Mouse (Mus musculus): ENCODE data around the gene Unc45b. TPM values are rescaled to one million over a fixed set of nuclear protein-coding genes. Genes with fewer than 3 reads are reported as not detected.
"Not testable (repeated sequence)": the region's sequence is repeated elsewhere in the genome, so short reads cannot be mapped to it uniquely, and the experiment has no call there.

The Unc45b gene
- total and polyA plus RNA-seq, 3 experiments, result 0.08 to 0.26 TPM; not detected in 1

- H3K9ac ChIP-seq (ENCODE audit: insufficient read depth, low read depth); H3K79me2 ChIP-seq (replicated peaks; ENCODE audit: control insufficient read depth, extremely low read depth, insufficient read depth, poor library complexity, severe bottlenecking); dilution Hi-C loops (cut with MboI; ENCODE audit: extremely low pct_ligation_motif_present, extremely low pct_unique_long_range_greater_than_20kb, low sequenced_read_pairs); H3K4me2 ChIP-seq (ENCODE audit: insufficient read depth, low read depth, poor library complexity, severe bottlenecking); in situ Hi-C loops (cut with MboI; ENCODE audit: low pct_ligation_motif_present, low pct_unique_long_range_greater_than_20kb, low sequenced_read_pairs); H3K4me1 ChIP-seq (ENCODE audit: control insufficient read depth in 1 of 2, insufficient read depth in 2 of 2); DNase-seq (ENCODE audit: extremely low read depth); H3K36me3 ChIP-seq (replicated peaks in 1 of 2; ENCODE audit: control insufficient read depth in 1 of 2, insufficient read depth in 1 of 2, low read length in 1 of 2); H3K4me3 ChIP-seq (replicated peaks in 1 of 3; ENCODE audit: low read depth in 2 of 3, low read length in 2 of 3, poor library complexity in 1 of 3); H3K27ac ChIP-seq (ENCODE audit: insufficient read depth, low read depth): not testable (repeated sequence)
- H3K9me3 ChIP-seq (replicated peaks; ENCODE audit: low read length), result peaks cover 44% of the 10 kb centered on the region
- H3K27me3 ChIP-seq (replicated peaks), result peaks cover 21% of the 10 kb centered on the region
Observed at GRCm38 (mm10) chr11:82931671-82932450, 21.5 kb downstream of the Unc45b start.

- TF ChIP-seq EP300 (IDR thresholded peaks at IDR 0.05; ENCODE audit: low read length) (no peak), ZC3H11A (IDR thresholded peaks at IDR 0.05; ENCODE audit: low read depth, low read length) (no peak), E2F4 (IDR thresholded peaks at IDR 0.05; ENCODE audit: insufficient replicate concordance, low read depth, low read length) (no peak), USF1 (IDR thresholded peaks at IDR 0.05; ENCODE audit: low read depth, low read length) (no peak), KAT2A (IDR thresholded peaks at IDR 0.05; ENCODE audit: insufficient replicate concordance, low read length) (no peak), ZNF384 (IDR thresholded peaks at IDR 0.05; ENCODE audit: low read depth, low read length) (no peak), ZMIZ1 (IDR thresholded peaks at IDR 0.05; ENCODE audit: low read depth, low read length) (no peak), MAFK (IDR thresholded peaks at IDR 0.05; ENCODE audit: insufficient replicate concordance, low read length) (no peak), MEF2A (IDR thresholded peaks at IDR 0.05; ENCODE audit: borderline replicate concordance, low read depth, low read length) (no peak), NRF1 (IDR thresholded peaks at IDR 0.05; ENCODE audit: low read depth, low read length) (no peak), HCFC1 (IDR thresholded peaks at IDR 0.05; ENCODE audit: low read depth, low read length) (no peak), GABPA (IDR thresholded peaks at IDR 0.05; ENCODE audit: insufficient replicate concordance, low read depth, low read length) (no peak), RAD21 (IDR thresholded peaks at IDR 0.05; ENCODE audit: low read depth, low read length) (no peak), ELF1 (IDR thresholded peaks at IDR 0.05; ENCODE audit: low read depth, low read length) (no peak)
- Histone ChIP-seq H3K4me3 (replicated peaks in 1 of 3; ENCODE audit: low read depth in 2 of 3, low read length in 2 of 3, poor library complexity in 1 of 3) (no peak overlapping the region), H3K36me3 (replicated peaks in 1 of 2; ENCODE audit: control insufficient read depth in 1 of 2, insufficient read depth in 1 of 2, low read length in 1 of 2) (no peaks in the 10 kb centered on the region), H3K79me2 (replicated peaks; ENCODE audit: control insufficient read depth, extremely low read depth, insufficient read depth, poor library complexity, severe bottlenecking) (no peaks in the 10 kb centered on the region), H3K4me1 (ENCODE audit: control insufficient read depth in 1 of 2, insufficient read depth in 2 of 2) (no peaks in the 10 kb centered on the region), H3K27me3 (replicated peaks) (peaks cover 28% of the 10 kb centered on the region), H3K4me2 (ENCODE audit: insufficient read depth, low read depth, poor library complexity, severe bottlenecking) (no peak overlapping the region), H3K9me3 (replicated peaks; ENCODE audit: low read length) (peaks cover 39% of the 10 kb centered on the region), H3K9ac (ENCODE audit: insufficient read depth, low read depth) (no peak overlapping the region), H3K27ac (ENCODE audit: insufficient read depth, low read depth) (no peak overlapping the region)
- no peak for DNase-seq (ENCODE audit: extremely low read depth)
- dilution Hi-C loops (cut with MboI; ENCODE audit: extremely low pct_ligation_motif_present, extremely low pct_unique_long_range_greater_than_20kb, low sequenced_read_pairs), result no loop called here
- in situ Hi-C loops (cut with MboI; ENCODE audit: low pct_ligation_motif_present, low pct_unique_long_range_greater_than_20kb, low sequenced_read_pairs), result no loop called here
Observed at GRCm38 (mm10) chr11:82933186-82933585, 22.8 kb downstream of the Unc45b start.
